Mouse (Mus musculus): ENCODE results near the gene Lpar5.

Gene Lpar5

DNA sequence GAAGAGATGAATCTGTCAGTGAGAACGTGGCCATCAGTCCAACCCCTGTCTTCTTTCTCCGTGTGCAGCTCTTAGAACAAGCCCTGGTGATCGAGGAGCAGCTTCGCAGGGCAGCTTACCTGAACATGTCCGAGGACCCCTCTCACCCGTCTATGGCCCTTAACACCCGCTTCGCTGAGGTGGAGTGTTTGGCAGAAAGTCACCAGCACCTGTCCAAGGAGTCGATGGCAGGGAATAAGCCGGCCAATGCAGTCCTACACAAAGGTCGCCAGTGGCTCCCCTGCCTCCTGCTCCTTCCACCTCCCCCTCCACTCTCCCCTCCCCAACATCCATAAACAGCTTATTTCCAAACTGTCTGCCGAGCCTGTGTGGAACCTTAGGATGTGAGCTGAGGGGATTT lies 61.0 kb downstream of the Lpar5 start:
- in situ Hi-C loops (cut with MboI, MseI) = no loop called here

DNA sequence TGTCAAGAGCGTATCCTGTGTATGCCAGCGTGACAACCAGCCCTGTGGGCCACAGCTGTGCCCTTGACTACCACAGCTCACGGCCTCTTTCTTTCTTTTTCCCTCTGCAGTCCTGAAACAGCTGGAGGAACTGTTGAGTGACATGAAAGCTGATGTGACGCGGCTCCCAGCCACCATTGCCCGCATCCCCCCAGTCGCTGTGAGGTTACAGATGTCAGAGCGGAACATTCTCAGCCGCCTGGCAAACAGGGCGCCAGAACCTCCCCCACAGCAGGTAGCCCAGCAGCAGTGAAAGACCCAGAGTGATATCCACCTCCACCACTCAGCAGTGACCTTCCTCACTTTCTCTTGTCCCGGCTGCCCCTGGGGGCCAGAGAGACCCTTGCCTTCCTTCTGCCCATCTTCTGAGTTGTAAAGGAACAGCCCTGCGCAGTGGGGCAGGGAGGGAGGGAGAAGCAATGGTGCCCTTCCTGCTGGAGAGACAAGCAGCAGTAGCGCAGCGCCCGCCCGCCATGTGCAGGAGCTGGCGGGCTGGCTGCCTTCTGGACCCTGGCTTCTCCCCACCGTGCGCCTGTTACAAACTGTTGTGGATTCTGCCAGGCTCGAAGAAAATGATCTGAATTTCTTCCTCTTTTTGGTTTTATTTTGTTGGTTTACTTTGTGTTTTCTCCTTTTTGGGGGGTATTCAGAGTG lies 62.1 kb downstream of the Lpar5 start:
- in situ Hi-C loops (cut with MboI, MseI) = no loop called here

DNA sequence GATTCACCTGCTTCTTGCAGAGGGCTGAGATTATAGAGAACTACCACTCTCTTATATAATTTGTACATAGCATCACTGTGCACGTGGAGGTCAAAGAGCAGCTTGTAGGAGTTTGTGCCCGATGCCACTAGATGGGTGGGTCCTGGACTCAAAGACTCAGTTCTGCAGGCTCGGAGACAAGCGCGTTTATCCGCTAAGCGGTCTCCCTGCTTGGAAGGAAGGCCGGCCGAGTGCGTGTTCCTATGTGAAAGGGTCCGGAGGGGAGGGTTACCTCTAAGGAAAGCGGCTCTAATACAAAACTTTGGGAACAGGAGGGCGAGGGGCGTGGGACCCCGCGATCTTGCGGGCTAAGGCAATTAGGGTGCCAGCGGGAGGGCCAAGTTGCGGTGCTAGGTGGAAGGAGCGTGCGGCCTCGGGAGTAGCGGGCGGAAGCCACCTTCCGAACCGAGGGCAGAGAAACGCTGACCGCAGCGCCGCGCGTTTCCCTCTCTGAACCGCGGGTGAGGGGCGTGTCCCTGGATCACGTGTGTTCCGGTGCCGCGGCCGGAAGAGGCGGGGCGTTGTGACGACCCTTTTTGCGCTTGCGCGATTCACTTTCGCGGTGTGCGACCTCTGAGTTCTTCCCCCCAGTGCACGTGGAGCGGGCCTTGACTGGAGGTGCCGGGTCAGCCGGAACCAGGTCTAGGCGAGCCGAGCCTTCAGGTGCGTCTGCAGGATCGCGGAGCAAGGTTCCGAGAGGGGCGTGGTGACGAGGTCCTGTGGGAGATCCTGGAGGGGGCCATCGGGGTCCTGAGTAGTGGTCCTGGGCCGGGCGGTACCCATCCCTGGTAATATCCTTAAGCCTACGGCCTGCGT lies 63.8 kb downstream of the Lpar5 start, which contains the start of gene Nop2:
TSS of gene Nop2 (plus strand) at position 608 of the 855 bp plus-strand sequence.
- in situ Hi-C loops (cut with MboI, MseI) = no loop called here
